Mouse (Mus musculus) spleen, adult 2 months (tissue): ENCODE measurements around the gene Cdk15. TPM values are rescaled to one million over a fixed set of nuclear protein-coding genes. Genes with fewer than 3 reads are reported as not detected.

ENCODE experiments used
- DNase-seq, 2 experiments: peaks; one replicate each; pipeline versions ENCODE4 v3.0.0 to v3.0.0-alpha.2; 2012 to 2021; ENCODE audit warnings: low spot score in 2 of 2, low read depth in 1 of 2
- H3K27ac ChIP-seq: fragments of 200-500 bp; 2 replicates; pipeline ENCODE4 v1.5.1; 2012; ENCODE audit warnings: low read length, inconsistent platforms; ENCODE audit not compliant: insufficient read depth
- H3K27me3 ChIP-seq: fragments of 200-500 bp; 2 replicates; pipeline ENCODE4 v1.6.1; 2012; ENCODE audit warnings: mild to moderate bottlenecking, moderate library complexity, low read length, inconsistent platforms; ENCODE audit not compliant: control insufficient read depth, insufficient read depth
- H3K36me3 ChIP-seq: fragments of 200-500 bp; 2 replicates; pipeline ENCODE4 v1.6.1; 2012; ENCODE audit warnings: mild to moderate bottlenecking, low read length, inconsistent platforms; ENCODE audit not compliant: control insufficient read depth, insufficient read depth
- H3K4me1 ChIP-seq: fragments of 200-500 bp; 2 replicates; pipeline ENCODE4 v1.6.1; 2011; ENCODE audit warnings: inconsistent platforms; ENCODE audit not compliant: control insufficient read depth, insufficient read depth, insufficient read length
- H3K4me3 ChIP-seq: fragments of 200-500 bp; 2 replicates; pipeline ENCODE4 v1.5.1; 2011; ENCODE audit warnings: mild to moderate bottlenecking, inconsistent platforms; ENCODE audit not compliant: insufficient read depth, insufficient read length; ENCODE audit errors: extremely low read depth
- CTCF ChIP-seq: fragments of 200-500 bp; IDR thresholded peaks from 2 replicates; pipeline ENCODE4 v1.5.1; 2011; ENCODE audit warnings: mild to moderate bottlenecking, inconsistent platforms; ENCODE audit not compliant: insufficient read depth, insufficient read length, insufficient replicate concordance; ENCODE audit errors: extremely low read depth
- POLR2A ChIP-seq: fragments of 200-500 bp; IDR thresholded peaks from 2 replicates; pipeline ENCODE4 v1.6.1; 2011; ENCODE audit warnings: low read depth, low read length, inconsistent platforms
- WGBS: fragments of 180-500 bp; shearing (Covaris S2); methylation state at CpG from one replicate; pipeline ENCODE4 v1.1.7; 2018; 5-methylcytosine and 5-hydroxymethylcytosine counted together
- polyA plus RNA-seq: library from polyadenylated mRNA; depleted of rRNA; stranded (reverse); fragments of >200 nt; gene quantifications from 2 replicates; pipeline ENCODE4 v1.2.3, GENCODE M21; 2012

The Cdk15 gene
- polyA plus RNA-seq, 1 experiment = 0.05 TPM

- H3K4me3 ChIP-seq = no peak overlapping the region
- TF ChIP-seq CTCF = no peak
- no peak for TF ChIP-seq POLR2A
- H3K4me1 ChIP-seq = no peaks in the 10 kb centered on the region
- no peak for DNase-seq
- H3K27ac ChIP-seq = no peak overlapping the region
- 94% methylated on average over 2 of the region's 2 CpGs for WGBS
- H3K36me3 ChIP-seq = no peaks in the 10 kb centered on the region; the same call in none of the 2 replicates
- no peaks in the 10 kb centered on the region for H3K27me3 ChIP-seq
Measured at GRCm38 (mm10) chr1:59221591-59221990, 35.1 kb upstream of the Cdk15 start.

DNA sequence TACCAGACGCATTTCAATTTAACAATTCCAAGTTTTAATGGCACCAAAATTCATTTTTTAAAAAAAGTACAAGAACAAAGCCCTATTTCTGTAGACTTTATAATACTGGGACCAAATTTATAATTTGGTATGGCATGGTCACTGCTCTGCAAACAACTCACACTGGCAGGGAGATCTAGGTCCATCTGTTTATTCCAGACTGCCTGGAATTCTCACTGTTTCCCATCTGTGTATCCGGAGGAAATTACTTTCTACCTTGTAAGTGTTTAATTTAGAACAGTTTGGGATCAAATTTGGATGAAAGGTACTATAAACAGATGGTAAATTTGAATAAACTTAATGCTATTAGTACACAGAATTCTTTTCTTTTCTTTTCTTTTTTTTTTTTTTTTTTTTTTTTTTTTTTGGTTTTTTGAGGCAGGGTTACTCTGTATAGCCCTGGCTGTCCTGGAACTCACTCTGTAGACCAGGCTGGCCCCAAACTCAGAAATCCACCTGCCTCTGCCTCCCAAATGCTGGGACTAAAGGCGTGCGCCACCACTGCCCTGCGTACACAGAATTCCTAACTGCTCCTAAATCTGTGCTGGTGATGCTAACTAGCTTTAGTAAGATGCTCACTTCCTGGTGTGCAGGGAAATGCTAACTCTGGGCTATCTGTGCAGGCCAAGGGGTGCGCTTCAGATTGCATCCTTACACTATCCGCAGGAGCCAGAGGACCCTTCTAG lies 34.4 kb upstream of the Cdk15 start:
- no peak for DNase-seq
- H3K4me3 ChIP-seq = no peak overlapping the region
- H3K27ac ChIP-seq = no peak overlapping the region
- 95% methylated on average over 7 of the region's 7 CpGs for WGBS
- no peaks in the 10 kb centered on the region for H3K4me1 ChIP-seq
- TF ChIP-seq POLR2A (no peak), CTCF (no peak)
- no peaks in the 10 kb centered on the region for H3K36me3 ChIP-seq
- H3K27me3 ChIP-seq = no peaks in the 10 kb centered on the region

- no peaks in the 10 kb centered on the region for H3K4me1 ChIP-seq
- no peak overlapping the region for H3K27ac ChIP-seq
- no peak for DNase-seq
- TF ChIP-seq CTCF (no peak), POLR2A (no peak)
- no peaks in the 10 kb centered on the region for H3K36me3 ChIP-seq
- 78% methylated on average over 7 of the region's 7 CpGs for WGBS
- no peak overlapping the region for H3K4me3 ChIP-seq
- H3K27me3 ChIP-seq = no peaks in the 10 kb centered on the region
Measured at GRCm38 (mm10) chr1:59228552-59228951, 28.2 kb upstream of the Cdk15 start.

DNA sequence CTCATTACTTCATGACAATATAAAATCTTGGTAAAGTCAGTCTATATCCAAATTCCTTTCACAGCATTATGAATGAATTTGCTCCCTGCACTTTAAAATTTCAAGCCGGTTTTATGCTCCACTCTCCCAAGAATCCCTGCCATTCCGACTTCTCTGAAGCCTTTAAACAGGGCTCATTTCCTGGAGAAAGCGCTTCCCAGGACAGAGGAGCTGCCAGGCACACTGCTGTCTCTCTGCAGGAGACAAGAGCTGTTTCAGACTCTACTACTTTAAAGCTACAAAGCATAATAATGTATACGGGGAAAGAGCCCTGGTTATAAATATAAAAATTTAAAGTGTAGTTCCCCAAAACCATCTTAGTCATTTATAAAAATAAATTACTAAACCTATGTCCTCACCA lies 27.5 kb upstream of the Cdk15 start:
- TF ChIP-seq CTCF (no peak), POLR2A (no peak)
- H3K27ac ChIP-seq = no peak overlapping the region
- H3K4me3 ChIP-seq = no peak overlapping the region
- H3K27me3 ChIP-seq = no peaks in the 10 kb centered on the region
- H3K36me3 ChIP-seq = no peaks in the 10 kb centered on the region
- H3K4me1 ChIP-seq = no peaks in the 10 kb centered on the region
- no peak for DNase-seq
- 81% methylated on average over 4 of the region's 4 CpGs for WGBS

DNA sequence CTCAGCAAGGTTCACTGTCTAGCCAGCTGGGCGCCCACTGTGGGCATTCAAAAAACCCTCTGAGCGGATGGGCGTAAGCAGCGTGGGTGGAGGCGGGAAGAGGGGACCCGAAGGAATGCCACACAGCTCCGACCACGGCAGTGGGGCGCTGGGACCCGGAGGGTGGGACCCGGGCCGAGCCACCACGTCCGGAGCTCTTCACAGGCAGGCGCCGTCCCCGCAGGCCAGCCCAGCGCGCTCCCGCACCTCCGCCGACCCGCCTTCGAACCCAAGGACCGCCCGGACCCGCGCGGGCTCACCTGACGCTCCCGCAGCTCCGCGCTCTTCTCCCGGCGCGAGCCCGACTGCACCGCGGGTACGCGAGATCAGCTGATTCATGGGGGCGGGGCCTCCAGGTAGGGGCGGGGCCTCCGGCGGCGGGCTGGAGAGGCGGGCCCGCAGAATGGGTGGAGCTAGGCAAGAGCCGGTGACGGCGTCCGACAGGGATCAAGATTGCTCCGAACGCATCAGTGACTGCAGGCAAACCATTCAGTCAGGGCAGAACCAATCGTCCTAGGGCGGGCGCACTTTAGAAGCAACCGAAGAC lies 19.8 kb upstream of the Cdk15 start, which contains the start of gene Als2:
Gene Als2, minus strand, starts transcription at position 376 of the 586 bp plus-strand sequence.
- WGBS = under 1% methylated on average over 58 of the region's 58 CpGs
- peak within 1 kb of the TSS; percentile 91 for H3K4me3 ChIP-seq
- TF ChIP-seq POLR2A = peak; percentile 48; the same call in 1 of the 2 replicates
- TF ChIP-seq CTCF = no peak

DNA sequence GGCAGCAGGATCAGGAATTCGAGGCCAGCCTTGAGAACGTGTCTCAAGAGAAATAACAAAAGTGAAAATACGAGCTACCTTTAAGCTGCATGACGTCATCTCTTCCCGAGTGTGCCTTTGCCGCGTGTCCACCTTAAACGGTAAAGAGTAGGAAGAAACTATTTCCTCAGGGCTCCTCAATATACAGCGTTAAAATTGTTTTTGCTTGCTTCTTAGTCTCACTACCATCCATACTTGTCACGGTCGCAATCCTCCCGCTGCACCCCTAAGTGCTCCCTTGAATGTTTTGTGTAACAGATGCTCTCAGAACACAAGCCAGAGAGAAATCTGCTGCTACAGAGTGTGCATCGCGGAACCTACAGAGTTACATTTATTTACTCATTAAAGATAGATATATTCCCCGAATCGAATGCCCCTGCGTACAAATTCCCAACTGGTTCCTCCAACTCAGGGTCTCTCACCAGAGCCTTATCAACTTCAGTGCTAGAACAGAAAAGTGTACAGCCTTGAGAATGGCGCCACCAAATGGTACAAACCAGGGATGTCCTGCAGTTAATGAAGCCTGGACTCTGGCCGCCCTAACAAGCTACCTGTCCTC lies 19.0 kb upstream of the Cdk15 start:
- Histone ChIP-seq H3K4me1 (no peaks in the 10 kb centered on the region), H3K36me3 (no peaks in the 10 kb centered on the region), H3K4me3 (peak overlapping the region; percentile 91), H3K27ac (peak overlapping the region; percentile 63), H3K27me3 (no peaks in the 10 kb centered on the region)
- DNase-seq = peak; percentile 59 to 67
- TF ChIP-seq CTCF (peak; percentile 54; the same call in 1 of the 2 replicates), POLR2A (no peak)
- WGBS = 1% methylated on average over 19 of the region's 19 CpGs

More for the DNA sequence above, 19.8 kb upstream of the Cdk15 start, which contains the start of gene Als2:
- Histone ChIP-seq H3K36me3 (no peaks in the 10 kb centered on the region), H3K27me3 (no peaks in the 10 kb centered on the region), H3K27ac (peak within 1 kb of the TSS; percentile 63), H3K4me1 (no peaks in the 10 kb centered on the region)
- DNase-seq = peak; percentile 91 to 97
